Mouse (Mus musculus): ENCODE results near the gene Rad21l. TPM values are rescaled to one million over a fixed set of nuclear protein-coding genes. Genes with fewer than 3 reads are reported as not detected.

Gene Rad21l
- polyA plus RNA-seq, 1 experiment, result not detected

DNA sequence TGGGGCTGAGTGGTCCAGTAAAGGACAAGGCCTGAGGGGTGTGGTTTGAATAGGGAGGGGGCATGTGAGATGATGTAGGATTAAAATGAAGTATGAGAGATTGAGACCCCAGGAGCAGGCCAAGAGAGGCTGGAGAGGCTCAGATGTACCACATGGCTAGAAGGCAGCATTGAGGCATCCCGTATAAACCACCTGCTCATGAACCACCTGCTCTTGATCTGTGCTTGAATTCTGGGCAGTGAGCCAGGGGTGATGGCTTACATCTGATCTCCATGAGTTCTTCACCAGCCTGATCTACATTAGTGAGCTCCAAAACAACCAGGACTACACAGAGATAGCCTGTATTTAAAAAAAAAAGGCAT, 2.6 kb upstream of the Rad21l start:
- TF ChIP-seq TCF3 (IDR thresholded peaks at IDR 0.05; ENCODE audit: insufficient read length, low read depth) (no peak), MYOG (IDR thresholded peaks at IDR 0.05; ENCODE audit: control insufficient read depth in 1 of 3, insufficient read depth in 1 of 3, insufficient read length in 2 of 3, low read depth in 2 of 3) (no peak), SRF (IDR thresholded peaks at IDR 0.05; ENCODE audit: control insufficient read depth, insufficient read length, low read depth) (no peak), POLR2A (IDR thresholded peaks at IDR 0.05; ENCODE audit: insufficient read length, low read depth) (no peak), TCF12 (IDR thresholded peaks at IDR 0.05; ENCODE audit: insufficient read depth, poor library complexity, severe bottlenecking) (no peak), REST (IDR thresholded peaks at IDR 0.05; ENCODE audit: insufficient read depth, insufficient read length) (no peak), MAX (IDR thresholded peaks at IDR 0.05; ENCODE audit: low read depth) (no peak), CEBPB (IDR thresholded peaks at IDR 0.05; ENCODE audit: insufficient read depth, poor library complexity, severe bottlenecking) (no peak), E2F4 (IDR thresholded peaks at IDR 0.05; ENCODE audit: insufficient read depth) (no peak), POLR2AphosphoS2 (IDR thresholded peaks at IDR 0.05; ENCODE audit: insufficient read length, low read depth) (no peak), MYOD1 (IDR thresholded peaks at IDR 0.05; ENCODE audit: control insufficient read depth in 1 of 3, insufficient read length in 2 of 3, low read depth in 2 of 3) (no peak), USF1 (IDR thresholded peaks at IDR 0.05; ENCODE audit: low read depth) (no peak)
- Histone ChIP-seq H3K4me3 (no peak overlapping the region), H3ac (ENCODE audit: control insufficient read depth, insufficient read length) (no peak overlapping the region), H3K27me3 (ENCODE audit: control insufficient read depth, insufficient read depth, insufficient read length) (no peaks in the 10 kb centered on the region), H3K36me3 (ENCODE audit: control insufficient read depth, insufficient read depth) (no peaks in the 10 kb centered on the region), H3K79me2 (ENCODE audit: control insufficient read depth, insufficient read depth) (no peaks in the 10 kb centered on the region), H3K4me2 (ENCODE audit: low read depth) (no peak overlapping the region)

- Histone ChIP-seq H3K27me3 (ENCODE audit: control insufficient read depth, insufficient read depth, insufficient read length) (no peaks in the 10 kb centered on the region), H3K36me3 (ENCODE audit: control insufficient read depth, insufficient read depth) (no peaks in the 10 kb centered on the region), H3K4me2 (ENCODE audit: low read depth) (no peak overlapping the region), H3ac (ENCODE audit: control insufficient read depth, insufficient read length) (no peak overlapping the region), H3K4me3 (no peak overlapping the region), H3K79me2 (ENCODE audit: control insufficient read depth, insufficient read depth) (no peaks in the 10 kb centered on the region)
- no peak for TF ChIP-seq MAX (IDR thresholded peaks at IDR 0.05; ENCODE audit: low read depth)
- no peak for TF ChIP-seq CEBPB (IDR thresholded peaks at IDR 0.05; ENCODE audit: insufficient read depth, poor library complexity, severe bottlenecking)
- TF ChIP-seq SRF (IDR thresholded peaks at IDR 0.05; ENCODE audit: control insufficient read depth, insufficient read length, low read depth), result no peak
- no peak for TF ChIP-seq POLR2A (IDR thresholded peaks at IDR 0.05; ENCODE audit: insufficient read length, low read depth)
- no peak for TF ChIP-seq E2F4 (IDR thresholded peaks at IDR 0.05; ENCODE audit: insufficient read depth)
- no peak for TF ChIP-seq TCF3 (IDR thresholded peaks at IDR 0.05; ENCODE audit: insufficient read length, low read depth)
- TF ChIP-seq POLR2AphosphoS2 (IDR thresholded peaks at IDR 0.05; ENCODE audit: insufficient read length, low read depth), result no peak
- TF ChIP-seq MYOD1 (IDR thresholded peaks at IDR 0.05; ENCODE audit: control insufficient read depth in 1 of 3, insufficient read length in 2 of 3, low read depth in 2 of 3), result no peak
- no peak for TF ChIP-seq TCF12 (IDR thresholded peaks at IDR 0.05; ENCODE audit: insufficient read depth, poor library complexity, severe bottlenecking)
- no peak for TF ChIP-seq REST (IDR thresholded peaks at IDR 0.05; ENCODE audit: insufficient read depth, insufficient read length)
- no peak for TF ChIP-seq MYOG (IDR thresholded peaks at IDR 0.05; ENCODE audit: control insufficient read depth in 1 of 3, insufficient read depth in 1 of 3, insufficient read length in 2 of 3, low read depth in 2 of 3)
- no peak for TF ChIP-seq USF1 (IDR thresholded peaks at IDR 0.05; ENCODE audit: low read depth)
These were observed 2.0 kb upstream of the Rad21l start for GRCm38 (mm10) chr2:151670026-151670967.

DNA sequence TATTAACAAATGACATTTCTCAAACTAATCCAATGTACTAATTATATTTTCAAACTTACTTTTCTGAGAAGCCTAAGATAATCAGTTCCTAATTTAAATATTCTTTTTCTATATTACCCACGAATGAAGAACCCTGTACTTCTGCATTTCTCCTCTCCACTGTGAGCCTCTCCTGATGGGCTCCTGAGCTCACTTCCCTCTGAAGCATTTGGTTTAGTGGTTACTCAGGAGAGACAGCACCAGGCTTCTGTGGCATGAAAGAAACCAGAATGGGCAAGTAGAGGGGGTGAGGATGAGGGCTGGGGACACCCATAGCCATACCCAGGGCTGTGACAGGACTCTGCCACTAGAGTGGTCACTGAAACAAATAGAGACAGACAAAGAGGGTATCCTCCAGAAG, 16.3 kb downstream of the Rad21l start:
- Histone ChIP-seq H3K4me3 (no peak overlapping the region), H3K27me3 (ENCODE audit: control insufficient read depth, insufficient read depth, insufficient read length) (peaks cover 17% of the 10 kb centered on the region), H3K4me2 (ENCODE audit: low read depth) (no peak overlapping the region), H3ac (ENCODE audit: control insufficient read depth, insufficient read length) (no peak overlapping the region), H3K79me2 (ENCODE audit: control insufficient read depth, insufficient read depth) (no peaks in the 10 kb centered on the region), H3K36me3 (ENCODE audit: control insufficient read depth, insufficient read depth) (no peaks in the 10 kb centered on the region)
- TF ChIP-seq CEBPB (IDR thresholded peaks at IDR 0.05; ENCODE audit: insufficient read depth, poor library complexity, severe bottlenecking) (no peak), POLR2A (IDR thresholded peaks at IDR 0.05; ENCODE audit: insufficient read length, low read depth) (no peak), REST (IDR thresholded peaks at IDR 0.05; ENCODE audit: insufficient read depth, insufficient read length) (no peak)

- Histone ChIP-seq H3ac (ENCODE audit: control insufficient read depth, insufficient read length) (no peak overlapping the region), H3K36me3 (ENCODE audit: control insufficient read depth, insufficient read depth) (no peaks in the 10 kb centered on the region), H3K4me2 (ENCODE audit: low read depth) (no peak overlapping the region), H3K27me3 (ENCODE audit: control insufficient read depth, insufficient read depth, insufficient read length) (peaks cover 22% of the 10 kb centered on the region), H3K4me3 (no peak overlapping the region), H3K79me2 (ENCODE audit: control insufficient read depth, insufficient read depth) (no peaks in the 10 kb centered on the region)
- no peak for TF ChIP-seq POLR2A (IDR thresholded peaks at IDR 0.05; ENCODE audit: insufficient read length, low read depth)
- no peak for TF ChIP-seq CEBPB (IDR thresholded peaks at IDR 0.05; ENCODE audit: insufficient read depth, poor library complexity, severe bottlenecking)
- TF ChIP-seq MAX (IDR thresholded peaks at IDR 0.05; ENCODE audit: low read depth), result no peak
- TF ChIP-seq MYOG (IDR thresholded peaks at IDR 0.05; ENCODE audit: control insufficient read depth in 1 of 3, insufficient read depth in 1 of 3, insufficient read length in 2 of 3, low read depth in 2 of 3), result no peak
- TF ChIP-seq SRF (IDR thresholded peaks at IDR 0.05; ENCODE audit: control insufficient read depth, insufficient read length, low read depth), result no peak
- no peak for TF ChIP-seq TCF3 (IDR thresholded peaks at IDR 0.05; ENCODE audit: insufficient read length, low read depth)
- no peak for TF ChIP-seq REST (IDR thresholded peaks at IDR 0.05; ENCODE audit: insufficient read depth, insufficient read length)
- TF ChIP-seq TCF12 (IDR thresholded peaks at IDR 0.05; ENCODE audit: insufficient read depth, poor library complexity, severe bottlenecking), result no peak
- TF ChIP-seq USF1 (IDR thresholded peaks at IDR 0.05; ENCODE audit: low read depth), result no peak
- TF ChIP-seq E2F4 (IDR thresholded peaks at IDR 0.05; ENCODE audit: insufficient read depth), result no peak
- no peak for TF ChIP-seq MYOD1 (IDR thresholded peaks at IDR 0.05; ENCODE audit: control insufficient read depth in 1 of 3, insufficient read length in 2 of 3, low read depth in 2 of 3)
- TF ChIP-seq POLR2AphosphoS2 (IDR thresholded peaks at IDR 0.05; ENCODE audit: insufficient read length, low read depth), result no peak
These were observed 32.3 kb downstream of the Rad21l start for GRCm38 (mm10) chr2:151636015-151636402.
